Mouse (Mus musculus): ENCODE data around the gene Rhbdl3. TPM values are rescaled to one million over a fixed set of nuclear protein-coding genes. Genes with fewer than 3 reads are reported as not detected.
"Not testable (repeated sequence)": the region's sequence is repeated elsewhere in the genome, so short reads cannot be mapped to it uniquely, and the experiment has no call there.

Gene Rhbdl3
- total RNA-seq, 2 experiments from 2014 or later, result 28.0 to 28.9 TPM

DNA sequence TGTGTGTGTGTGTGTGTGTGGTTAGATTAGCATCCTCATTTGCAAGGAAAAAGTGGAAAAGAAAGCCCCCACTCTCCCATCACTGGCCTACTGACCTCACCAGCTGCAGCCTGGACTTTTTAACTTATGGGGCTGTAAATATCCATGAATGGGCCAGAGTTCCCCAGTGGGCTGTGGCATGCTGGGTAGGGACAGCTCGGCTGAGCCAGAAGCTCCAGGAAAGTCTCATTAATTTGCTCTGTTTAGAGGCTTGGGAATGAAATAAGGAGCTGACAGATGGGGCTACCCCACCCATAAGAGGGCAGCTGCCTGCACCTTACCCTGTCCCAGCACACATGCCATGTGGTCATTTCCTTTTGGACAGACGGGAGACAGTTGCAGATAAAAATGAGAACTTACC, 11.3 kb downstream of the Rhbdl3 start:
- DNase-seq (ENCODE audit: low spot score in 2 of 2), result no peak

DNA sequence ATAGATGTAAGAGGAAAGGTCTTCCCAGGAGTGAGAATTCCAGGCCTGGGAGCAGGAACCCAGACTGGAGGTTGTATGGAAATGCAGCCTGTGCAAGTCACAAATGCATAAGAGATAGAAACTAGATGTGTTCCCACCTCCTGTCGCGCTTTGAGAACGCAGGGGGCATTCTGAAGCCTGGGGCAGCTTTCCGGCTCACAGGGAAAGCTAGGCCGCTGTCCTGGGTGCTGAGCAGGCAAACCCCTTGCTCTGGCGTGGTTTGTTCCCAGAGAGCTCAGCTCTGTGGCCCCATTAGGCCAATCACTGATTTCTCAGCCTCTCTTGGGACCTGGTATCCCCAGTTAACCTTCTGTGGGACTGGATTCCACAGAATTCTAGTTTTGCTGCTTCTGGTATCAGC, 11.9 kb downstream of the Rhbdl3 start:
- DNase-seq (ENCODE audit: low spot score in 2 of 2), result no peak

DNA sequence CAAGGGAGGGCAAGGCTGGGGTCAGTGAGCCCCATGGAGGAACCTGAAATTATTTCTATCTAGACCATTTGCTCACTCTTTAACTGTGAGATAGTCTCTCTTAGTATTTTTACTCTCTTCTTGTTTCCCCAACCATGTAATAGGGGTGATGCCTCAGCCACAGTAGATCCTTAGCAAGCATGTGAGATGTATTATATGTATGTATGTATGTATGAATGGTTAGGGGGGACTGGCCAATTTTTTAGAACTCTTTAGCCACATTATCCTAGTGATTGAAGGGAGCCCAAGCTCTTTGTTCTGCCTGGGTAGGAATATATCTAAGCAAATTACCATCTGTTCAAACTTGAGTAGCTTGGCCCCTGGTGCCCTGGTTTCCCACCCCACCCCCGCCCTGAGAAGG, 12.8 kb downstream of the Rhbdl3 start:
- DNase-seq (ENCODE audit: low spot score in 2 of 2), result no peak

DNA sequence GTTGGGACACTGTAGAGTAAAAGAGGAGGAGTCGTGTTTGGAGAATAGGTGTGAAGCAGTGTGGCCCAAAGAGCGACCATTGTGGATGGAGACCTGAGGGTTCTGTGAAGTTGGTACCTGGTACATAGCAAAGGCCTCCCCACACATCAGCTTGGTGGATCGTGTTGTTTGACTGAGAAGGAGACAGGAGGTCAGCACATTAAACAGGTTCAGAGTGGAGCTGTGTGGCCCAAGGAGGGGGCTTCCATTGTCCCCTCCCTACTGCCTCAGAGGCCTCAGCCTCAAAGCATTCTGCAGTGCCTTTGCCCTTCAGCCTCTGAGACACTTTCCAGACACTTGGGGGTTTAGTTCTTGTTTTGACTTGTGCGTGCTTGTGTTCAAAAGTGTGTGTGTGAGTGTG, 13.2 kb downstream of the Rhbdl3 start:
- DNase-seq (ENCODE audit: low spot score in 2 of 2), result no peak

DNA sequence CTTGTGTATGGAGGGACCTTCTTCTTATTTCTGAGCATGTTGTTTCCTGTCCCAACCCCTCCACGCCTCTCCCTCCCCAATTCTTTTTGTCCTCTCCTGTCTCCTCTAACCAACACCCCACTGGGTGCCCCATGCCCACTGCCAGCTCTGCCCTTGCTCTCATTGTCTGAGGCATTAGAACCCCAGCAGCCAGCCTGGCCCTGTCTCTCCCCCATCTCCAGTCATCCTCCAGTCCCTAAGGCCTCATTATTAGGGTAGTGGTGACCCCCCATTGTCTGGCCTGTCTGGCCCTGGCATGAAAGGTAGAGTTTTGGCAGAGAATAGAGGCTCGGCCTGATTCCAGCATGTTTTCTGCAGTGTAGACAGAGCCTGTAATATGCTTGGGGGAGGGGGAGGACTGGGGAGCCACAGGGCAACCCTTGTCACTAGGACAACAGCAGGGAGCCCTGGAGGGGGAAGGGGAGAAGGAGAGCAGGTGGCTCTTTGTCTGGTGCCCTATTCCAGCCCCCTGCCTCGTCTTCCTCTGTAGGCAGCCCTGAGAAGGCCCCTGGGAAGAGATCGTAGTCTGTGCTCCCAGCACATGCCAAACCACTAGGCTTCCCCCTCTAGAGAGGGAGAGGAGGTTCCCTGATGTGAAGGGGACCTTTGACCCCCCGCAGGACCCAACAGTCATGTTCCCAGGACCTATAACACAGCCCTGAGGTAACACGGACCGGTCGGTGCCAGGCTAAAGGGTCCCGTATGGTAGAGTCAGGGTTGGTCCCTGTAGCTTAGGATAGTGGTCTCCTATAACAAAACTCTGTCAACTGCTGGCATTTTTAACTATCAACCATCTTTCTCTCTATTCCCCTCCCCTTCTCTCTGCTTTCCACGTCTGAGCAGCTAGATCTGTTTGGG, 15.3 kb downstream of the Rhbdl3 start:
- peak in 1 of 2 experiments; percentile 33 for DNase-seq (ENCODE audit: low spot score in 2 of 2)

DNA sequence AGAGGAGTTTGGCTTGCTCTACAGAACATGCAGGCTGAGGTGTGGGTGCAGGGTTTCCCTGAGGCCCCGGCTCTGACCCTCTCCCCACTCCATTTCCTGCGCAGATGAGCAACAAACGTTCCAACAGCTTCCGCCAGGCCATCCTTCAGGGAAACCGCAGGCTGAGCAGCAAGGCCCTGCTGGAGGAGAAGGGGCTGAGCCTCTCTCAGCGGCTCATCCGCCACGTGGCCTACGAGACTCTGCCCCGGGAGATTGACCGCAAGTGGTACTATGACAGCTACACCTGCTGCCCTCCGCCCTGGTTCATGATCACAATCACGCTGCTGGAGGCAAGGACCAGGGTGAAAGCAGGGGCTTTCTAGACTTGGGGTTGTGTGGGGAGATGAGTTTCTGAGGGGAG, 22.5 kb downstream of the Rhbdl3 start:
- no peak for DNase-seq (ENCODE audit: low spot score in 2 of 2)

DNA sequence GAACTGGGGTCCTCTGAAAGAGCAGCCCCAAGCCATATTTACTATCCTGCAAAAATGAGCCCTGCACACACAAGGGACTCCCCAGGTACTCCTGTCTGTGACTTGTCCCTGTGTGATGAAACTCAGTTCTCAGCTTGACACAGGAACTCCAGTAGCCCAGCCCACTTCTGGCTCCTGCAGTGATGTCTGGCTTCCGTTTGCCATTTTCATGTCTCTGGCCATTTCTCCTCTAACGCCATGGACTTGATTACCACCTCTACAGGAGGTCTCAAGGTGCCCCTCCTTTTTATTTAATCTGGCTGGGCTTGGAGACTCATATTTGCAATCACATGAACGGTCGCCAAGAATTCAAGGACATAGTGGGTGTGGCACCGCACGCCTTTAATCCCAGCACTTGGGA, 23.9 kb downstream of the Rhbdl3 start:
- DNase-seq (ENCODE audit: low spot score in 2 of 2), result no peak

DNA sequence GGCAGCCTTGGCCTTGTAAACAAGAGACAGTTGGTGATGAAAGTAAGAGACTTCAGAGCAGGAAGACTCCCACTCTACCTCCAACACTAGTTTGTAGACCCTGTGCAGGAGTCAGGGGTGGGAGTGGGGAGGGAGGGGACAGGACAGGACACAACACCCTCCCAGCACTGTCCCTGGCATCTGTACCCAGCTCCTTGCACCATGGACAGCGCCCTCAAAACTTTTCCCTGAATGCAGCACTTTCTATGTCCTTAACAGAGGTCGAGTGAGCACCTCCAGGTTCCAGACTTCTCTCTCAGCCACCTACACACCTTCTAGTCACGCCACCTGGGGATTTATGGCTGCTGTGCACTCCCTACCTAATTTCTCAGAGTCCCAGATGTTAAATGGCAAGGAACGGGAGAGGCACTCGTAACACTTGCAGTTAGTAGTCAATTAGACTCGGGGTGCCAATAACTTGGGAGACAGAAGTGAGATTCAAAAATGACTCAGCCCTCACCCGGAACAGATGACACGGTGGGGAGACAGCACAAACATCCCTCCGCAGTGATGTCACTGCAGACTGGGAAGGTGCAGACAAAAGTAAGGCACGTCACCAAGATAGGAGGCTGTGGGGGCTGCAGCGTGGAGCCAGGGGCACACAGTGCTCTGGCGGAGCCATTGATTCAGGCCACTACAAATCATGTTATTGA, 32.1 kb downstream of the Rhbdl3 start:
- no peak for DNase-seq (ENCODE audit: low spot score in 2 of 2)

DNA sequence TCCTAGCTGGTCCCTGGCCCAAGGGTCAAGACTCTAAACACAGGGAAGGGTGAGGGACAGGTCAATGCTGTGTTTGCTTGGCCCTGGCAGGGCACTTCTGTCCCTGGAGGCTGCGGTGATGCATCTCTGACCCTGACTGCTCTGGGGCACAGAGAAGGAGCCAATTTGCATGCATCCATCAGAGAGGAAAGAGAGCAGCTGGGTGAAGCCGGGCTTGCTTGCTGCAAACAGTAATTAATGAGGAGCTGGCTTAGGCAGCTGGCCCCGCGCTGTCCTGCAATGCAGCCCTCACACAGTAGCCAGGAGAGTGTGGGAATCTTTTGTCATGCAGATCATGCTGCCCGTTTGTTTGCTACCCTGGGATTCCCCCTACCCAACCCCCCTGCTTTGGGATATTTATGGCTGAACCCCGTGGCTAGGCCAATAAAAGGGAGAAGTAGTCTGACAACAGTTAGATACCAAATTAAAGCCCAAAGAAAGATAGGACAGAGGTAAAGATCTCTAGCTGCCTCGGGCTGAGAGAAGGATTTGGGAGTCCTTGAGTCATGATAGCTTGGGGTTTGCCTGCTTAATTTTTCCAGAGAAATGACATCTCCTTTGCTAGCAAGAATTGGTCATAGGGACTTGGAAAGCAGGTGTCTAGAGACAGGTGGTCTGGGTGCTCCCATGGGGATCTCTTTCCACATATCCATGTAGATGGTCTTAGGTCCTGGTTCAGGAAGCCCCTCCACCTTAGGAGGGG, 35.1 kb downstream of the Rhbdl3 start:
- DNase-seq (ENCODE audit: low spot score in 2 of 2), result no peak

DNA sequence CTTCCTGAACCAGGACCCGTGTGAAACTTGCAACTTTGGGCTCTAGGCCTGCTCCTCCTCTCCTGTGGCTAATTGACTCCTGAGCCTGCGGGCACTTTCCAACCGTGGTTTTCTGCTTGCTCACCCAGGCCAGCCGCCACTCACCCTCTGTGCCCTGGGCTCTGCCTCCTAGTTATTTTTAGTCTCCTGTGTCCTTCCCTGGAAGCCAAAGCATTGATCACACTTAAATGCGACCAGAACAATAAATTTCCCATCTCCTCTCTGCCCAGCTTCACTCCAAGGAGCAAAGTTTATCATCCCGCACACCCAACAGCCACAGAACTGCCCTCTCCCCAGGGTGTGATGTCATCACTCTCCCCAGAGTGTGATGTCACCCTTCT, 35.6 kb downstream of the Rhbdl3 start:
- no peak for DNase-seq (ENCODE audit: low spot score in 2 of 2)

DNA sequence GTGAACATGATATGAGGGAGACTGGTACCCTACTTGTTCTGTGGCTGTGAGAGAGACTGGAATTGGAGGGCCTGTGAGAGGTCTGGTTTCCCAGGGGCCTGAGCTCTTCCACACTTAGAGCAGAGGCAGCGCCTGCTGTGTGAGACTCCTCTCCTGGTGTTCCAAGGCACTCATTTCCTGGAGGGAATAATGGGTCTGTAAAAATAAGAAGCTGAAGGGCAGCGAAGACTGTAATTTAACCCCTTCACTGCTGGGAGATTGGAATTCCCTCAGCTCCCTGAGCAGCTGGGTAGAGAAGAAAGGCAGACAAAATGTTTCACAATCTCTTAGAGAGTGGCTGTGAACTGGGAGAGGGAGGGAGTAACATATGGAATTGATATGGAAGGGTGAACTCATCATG, 41.8 kb downstream of the Rhbdl3 start:
- no peak for DNase-seq (ENCODE audit: low spot score in 2 of 2)

DNA sequence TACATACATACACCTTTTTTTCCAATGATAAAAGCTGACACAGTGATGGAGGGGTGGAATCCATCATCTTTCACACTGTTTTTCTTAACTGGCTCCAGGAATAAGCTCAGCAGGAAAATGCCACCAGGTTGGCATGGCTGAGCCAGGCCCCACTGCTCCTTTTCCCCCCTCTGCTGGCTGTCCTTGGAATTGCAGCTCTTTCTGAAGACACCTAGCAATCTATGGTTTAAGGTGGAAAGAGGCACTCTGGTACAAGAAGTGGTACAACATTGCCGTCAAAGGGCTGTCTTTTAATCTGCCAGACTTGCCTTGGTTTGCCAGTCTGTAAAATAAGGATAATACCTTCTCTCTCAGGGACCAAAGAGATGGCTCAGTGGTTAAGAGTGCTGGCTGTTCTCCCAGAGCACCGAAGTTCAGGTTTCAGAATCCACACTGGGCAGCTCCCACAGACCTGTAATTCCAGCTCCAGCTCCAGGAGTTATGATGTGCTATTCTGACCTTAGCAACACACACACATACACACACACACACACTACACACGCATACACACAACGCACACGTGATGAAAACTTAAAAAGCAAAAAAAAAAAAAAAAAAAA, 51.2 kb downstream of the Rhbdl3 start:
- DNase-seq (ENCODE audit: low spot score in 2 of 2), result peak; percentile 78 to 83

DNA sequence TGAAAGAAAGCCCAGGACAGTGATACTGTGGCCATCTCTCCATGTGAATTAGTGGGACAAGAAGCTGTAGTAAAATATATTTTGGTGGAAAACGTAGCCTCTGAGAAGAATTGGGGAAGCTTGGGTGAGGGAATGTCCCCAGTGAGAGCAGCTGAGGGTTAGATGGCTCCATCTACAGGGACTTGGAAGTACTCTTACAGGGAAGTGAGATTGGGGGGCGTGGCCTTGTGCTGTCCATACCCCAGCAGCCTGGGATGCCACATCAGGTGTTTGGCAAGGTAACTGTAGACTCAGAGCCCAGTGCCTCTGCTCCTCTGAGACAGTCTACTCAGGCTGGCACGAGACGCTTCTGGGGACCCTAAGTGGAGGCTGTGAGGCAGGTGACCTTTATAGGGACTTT, 54.1 kb downstream of the Rhbdl3 start:
- no peak for DNase-seq (ENCODE audit: low spot score in 2 of 2)

DNA sequence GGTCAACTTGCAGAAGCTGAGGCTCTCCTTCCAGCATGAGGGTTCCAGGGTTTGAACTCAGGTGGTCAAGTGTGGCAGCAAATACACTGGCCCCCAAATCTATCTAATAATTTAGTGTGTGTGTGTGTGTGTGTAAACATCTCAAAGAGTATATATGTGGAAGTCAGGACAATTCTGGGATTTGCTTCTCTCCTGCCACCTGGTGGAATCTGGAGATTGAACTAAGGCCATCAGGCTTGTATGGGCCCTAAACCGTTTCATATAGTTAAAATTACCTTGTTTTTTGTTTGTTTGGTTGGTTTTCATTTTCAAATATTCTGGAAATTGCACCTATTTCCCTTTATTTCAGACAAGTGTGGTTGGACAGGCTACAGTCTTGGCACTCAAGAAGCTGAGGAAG, 68.2 kb downstream of the Rhbdl3 start:
- no peak for DNase-seq (ENCODE audit: low spot score in 2 of 2)

DNA sequence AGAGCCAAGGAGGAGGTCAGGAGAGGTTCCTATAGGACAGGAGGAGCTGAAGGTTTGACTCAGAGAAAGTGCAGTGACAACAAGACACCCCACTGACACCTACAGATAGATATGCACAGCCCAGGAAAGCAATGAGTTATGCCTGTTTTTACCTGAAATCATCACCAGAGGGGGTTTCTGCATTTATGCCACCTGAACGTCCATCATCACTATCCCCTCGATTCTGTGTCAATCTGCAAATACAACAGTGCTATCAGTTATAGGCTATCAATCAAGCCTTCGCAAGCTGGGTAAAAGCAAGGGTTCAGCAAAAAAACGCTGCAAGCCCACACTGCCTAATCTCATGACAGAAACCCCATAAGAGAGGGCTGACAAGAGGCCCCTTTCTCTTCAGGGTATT, 75.9 kb downstream of the Rhbdl3 start:
- no peak for DNase-seq (ENCODE audit: low spot score in 2 of 2)

DNA sequence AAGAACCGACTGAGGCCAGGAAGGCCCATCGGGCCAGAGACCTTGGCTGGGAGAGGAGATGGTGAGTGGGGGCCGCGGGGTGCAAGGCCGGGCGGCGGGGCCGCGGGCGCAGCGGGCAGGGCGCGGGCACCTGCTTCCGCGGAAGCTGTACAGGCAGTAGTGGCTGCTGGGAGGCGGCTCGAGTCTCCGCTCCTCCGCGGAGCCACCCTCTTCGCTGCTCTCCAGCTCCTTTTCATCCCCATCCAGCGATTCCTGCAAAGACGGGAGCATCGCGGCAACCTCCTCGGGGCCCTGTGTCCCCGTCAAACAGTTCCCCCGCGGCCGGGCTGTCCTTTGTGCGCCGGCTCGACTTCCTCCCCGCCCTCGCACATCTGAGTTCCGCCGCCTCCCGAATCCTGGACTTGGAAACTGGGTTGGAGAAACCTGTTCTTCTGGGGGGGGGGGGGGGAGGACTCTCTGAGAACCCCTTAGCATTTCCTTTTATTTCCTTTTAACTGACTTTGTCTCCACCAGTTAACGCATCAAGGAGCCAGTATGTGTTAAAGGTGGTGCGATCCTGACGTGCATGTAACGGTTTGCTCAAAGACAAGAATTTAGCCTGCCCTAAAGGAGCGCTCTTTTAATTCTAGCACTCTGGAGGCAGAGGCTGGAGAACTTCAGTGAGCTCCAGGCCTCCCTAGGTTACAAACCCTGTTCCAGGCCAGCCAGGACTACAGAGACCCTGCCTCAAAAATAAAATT, 77.2 kb downstream of the Rhbdl3 start, which contains the start of gene 5730455P16Rik:
Gene 5730455P16Rik (minus strand): TSS at position 323 of the 740 bp plus-strand sequence.
- DNase-seq (ENCODE audit: low spot score in 2 of 2), result peak; percentile 82 to 86

DNA sequence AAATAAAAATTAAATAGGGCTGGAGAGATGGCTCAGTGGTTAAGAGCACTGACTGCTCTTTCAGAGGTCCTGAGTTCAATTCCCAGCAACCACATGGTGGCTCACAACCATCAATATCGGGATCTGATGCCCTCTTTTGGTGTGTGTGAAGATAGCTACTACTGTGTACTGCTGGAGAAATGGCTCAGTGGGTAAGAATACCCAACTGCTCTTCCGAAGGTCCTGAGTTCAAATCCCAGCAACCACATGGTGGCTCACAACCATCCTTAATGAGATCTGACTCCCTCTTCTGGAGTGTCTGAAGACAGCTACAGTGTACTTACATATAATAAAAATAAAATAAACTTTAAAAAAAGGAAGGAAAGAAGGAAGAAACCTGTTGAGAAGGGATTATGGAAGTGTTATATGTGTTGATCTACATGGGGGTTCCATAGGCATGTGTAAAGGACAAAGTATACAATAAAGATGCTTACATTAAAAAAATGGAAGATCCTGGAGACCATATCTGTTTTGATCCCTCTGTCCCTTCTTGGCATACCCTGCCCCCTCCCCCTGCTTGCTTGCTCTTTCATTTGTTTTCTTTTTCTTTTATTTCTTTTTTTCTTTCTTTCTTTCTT, 77.8 kb downstream of the Rhbdl3 start:
- not testable (repeated sequence) for DNase-seq (ENCODE audit: low spot score in 2 of 2)

DNA sequence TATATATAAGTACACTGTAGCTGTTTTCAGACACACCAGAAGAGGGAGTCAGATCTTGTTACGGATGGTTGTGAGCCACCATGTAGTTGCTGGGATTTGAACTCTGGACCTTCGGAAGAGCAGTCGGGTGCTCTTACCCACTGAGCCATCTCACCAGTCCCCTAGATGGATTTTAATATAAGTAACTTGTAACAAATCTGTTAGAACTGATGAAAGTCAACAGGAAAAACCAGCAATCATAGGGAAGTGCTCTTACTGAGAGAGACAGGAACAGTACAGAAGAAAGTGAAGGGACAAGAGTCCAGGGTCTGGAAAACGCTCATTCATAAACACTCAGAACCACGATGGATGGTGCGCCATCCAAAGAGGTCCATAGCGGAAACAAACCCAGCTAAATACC, 78.5 kb downstream of the Rhbdl3 start:
- not testable (repeated sequence) for DNase-seq (ENCODE audit: low spot score in 2 of 2)

DNA sequence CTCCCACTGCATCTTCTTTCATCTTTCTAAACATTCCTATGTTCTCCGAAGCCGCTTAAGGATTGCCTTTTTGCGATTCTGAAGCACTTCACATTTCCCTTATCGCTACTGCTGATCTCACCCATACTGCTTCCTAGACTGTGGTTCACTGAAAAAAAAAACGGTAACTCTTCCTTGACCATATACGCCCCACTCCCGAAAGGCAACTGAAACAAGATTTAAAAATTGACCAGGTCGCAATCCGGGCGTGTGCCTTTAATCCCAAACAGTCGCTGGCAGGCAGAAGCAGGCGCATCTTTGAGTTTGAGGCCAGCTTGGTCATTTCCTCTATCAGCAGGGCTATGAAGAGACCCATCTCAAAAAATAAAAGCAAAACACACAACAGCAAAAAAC, 81.9 kb downstream of the Rhbdl3 start:
- DNase-seq (ENCODE audit: low spot score in 2 of 2), result peak in 1 of 2 experiments; percentile 35

DNA sequence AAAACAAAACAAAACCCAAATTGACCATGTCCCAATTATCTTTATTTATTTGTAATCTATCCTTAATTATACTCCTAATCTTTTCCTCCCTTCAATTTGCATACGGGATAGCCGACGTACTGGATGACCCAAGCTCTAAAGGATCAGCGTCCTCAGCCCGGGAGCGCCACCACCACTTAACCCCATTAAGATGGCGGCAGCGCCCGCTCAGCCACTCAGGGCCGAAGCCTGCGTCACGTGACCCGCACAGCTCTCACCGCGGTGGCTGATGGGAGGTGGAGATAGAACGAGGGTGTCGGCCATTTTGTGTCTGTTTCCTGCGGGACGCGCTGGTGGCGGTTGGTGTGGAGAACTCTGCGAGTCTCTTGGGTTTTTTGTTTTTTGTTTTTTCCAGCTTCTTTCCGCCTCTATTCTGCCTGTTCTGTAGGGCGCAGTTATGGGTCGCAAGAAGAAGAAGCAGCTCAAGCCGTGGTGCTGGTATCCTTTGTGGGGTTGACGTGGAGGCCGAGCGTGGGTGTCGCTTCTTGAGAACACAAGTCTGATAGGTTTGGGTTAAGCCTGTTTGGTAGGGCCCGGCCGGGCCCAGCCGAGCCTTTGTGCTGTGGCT, 82.4 kb downstream of the Rhbdl3 start, which contains the start of gene Zfp207:
Gene Zfp207 (plus strand): TSS at position 261 of the 607 bp plus-strand sequence.
- peak; percentile 96 to 98 for DNase-seq (ENCODE audit: low spot score in 2 of 2)
